Mouse (Mus musculus) ovary, postnatal 36 days (tissue): ENCODE data around the gene Siglece.
"Not testable (repeated sequence)": the region's sequence is repeated elsewhere in the genome, so short reads cannot be mapped to it uniquely, and the experiment has no call there.

Experiments
- DNase-seq: peaks from one replicate; pipeline ENCODE4 v3.0.0; 2022; ENCODE audit warnings: low spot score, mixed read lengths

Siglece gene

DNA sequence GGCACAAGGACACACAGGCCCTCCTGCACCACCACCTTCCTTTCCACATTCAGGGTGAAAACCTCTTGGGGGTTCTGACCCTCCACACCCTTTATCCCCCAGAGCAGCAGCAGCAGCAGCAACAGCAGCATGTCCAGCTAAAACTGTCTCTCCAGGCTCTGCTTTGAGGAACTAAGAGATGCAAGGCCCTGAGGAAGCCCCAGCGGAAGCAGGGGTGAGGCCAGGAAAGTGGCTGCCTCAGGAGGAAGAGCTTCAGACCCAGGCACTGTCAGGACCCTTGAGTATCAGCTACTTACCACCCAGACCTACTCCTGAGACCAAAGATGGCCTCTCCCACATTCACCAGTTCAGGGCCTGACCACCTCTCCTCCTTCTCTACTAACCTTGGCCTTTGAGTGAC, at the start of gene Siglece:
Gene Siglece, minus strand, starts transcription at position 160 of the 400 bp plus-strand sequence.
- no peak for DNase-seq

DNA sequence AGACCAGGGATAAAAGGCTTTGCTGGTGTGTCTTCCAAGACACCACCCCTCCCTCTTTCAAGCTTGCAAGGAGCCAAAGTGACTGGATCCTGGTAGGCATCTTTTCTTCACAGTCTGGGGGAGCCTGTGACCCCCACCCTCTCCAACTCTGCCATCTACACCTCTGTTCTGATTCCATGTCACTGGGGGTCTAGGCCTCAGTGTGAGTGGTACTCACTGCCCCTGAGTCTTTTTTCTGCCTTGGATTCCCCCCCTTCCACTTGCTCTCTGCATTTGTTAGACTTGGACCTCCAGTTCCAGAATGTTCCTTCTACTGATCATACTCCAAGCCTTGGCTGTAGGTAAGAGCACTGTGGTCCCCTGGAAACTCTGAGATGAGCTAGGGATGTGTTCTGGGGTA, 30.2 kb upstream of the Siglece start, which contains the start of gene Klk14:
Gene Klk14, plus strand, starts transcription at position 301 of the 400 bp plus-strand sequence.
- DNase-seq, result no peak

DNA sequence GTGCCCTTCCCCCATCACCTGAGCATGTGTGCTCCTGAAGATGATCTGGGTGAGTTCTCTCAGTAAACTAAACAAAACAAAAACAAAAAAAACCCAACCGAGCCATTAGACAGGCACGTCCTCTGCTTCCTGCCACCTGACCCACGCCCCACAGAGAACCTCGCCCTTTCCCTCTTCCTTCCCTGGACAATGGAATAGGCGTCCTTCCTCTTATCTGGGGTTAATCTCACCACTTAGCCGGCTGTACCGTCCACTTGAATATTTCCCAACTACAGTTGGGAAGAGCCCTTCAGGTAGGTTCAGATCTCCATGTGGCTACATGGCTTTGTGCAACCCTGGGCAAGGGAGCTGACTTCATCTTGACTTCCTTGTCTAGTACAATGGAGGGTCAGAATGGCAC, 25.1 kb upstream of the Siglece start:
- DNase-seq, result no peak

- not testable (repeated sequence) for DNase-seq
These were observed 22.6 kb upstream of the Siglece start for GRCm38 (mm10) chr7:43682511-43682910.

GRCm38 (mm10) chr7:43680960-43681359, 21.0 kb upstream of the Siglece start:
- DNase-seq, result peak; percentile 49

GRCm38 (mm10) chr7:43678517-43678916, 18.6 kb upstream of the Siglece start:
- no peak for DNase-seq

- no peak for DNase-seq
These were observed 15.1 kb upstream of the Siglece start for GRCm38 (mm10) chr7:43675091-43675490.

GRCm38 (mm10) chr7:43672581-43673260, 12.8 kb upstream of the Siglece start:
- peak; percentile 25 for DNase-seq

DNA sequence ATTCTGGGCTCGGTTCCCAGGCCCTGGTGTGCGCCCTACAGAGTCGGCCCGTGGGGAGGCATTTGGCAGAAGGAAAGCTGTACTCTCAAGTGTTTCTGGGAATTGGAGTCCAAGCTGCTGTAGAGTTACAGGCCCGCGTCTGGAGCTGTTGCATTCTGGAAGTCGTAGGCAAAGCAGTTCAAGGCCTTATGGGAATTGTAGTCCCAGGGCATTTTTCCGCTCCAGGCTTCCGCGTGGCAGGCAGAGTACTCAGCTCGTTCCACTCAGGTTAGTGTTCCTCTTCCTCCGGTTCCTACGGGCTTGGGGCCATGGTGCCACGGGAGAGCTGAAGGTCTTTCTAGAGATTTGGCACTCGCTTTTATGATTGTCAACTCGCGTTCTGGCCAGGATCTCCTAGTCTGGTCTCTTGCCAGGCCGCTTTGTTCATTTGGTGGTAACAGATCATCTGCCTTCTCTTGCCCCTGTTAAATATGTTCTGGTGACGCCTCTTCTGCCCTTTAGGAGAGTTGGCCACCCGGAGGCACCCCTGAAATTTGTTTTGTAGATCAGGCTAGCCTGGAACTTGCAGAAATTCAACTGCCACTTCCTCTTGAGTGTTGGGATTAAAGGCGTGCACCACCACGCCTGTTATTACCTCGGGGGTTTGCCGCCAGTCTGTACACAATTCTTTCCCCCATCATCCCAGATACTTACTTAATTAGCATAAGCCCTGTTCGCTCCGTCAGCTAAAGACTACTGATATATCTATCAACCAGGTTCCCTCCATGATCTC, 12.0 kb upstream of the Siglece start, which contains the start of gene Ctu1:
Gene Ctu1, plus strand, starts transcription at position 208 of the 772 bp plus-strand sequence.
- DNase-seq, result peak; percentile 87

DNA sequence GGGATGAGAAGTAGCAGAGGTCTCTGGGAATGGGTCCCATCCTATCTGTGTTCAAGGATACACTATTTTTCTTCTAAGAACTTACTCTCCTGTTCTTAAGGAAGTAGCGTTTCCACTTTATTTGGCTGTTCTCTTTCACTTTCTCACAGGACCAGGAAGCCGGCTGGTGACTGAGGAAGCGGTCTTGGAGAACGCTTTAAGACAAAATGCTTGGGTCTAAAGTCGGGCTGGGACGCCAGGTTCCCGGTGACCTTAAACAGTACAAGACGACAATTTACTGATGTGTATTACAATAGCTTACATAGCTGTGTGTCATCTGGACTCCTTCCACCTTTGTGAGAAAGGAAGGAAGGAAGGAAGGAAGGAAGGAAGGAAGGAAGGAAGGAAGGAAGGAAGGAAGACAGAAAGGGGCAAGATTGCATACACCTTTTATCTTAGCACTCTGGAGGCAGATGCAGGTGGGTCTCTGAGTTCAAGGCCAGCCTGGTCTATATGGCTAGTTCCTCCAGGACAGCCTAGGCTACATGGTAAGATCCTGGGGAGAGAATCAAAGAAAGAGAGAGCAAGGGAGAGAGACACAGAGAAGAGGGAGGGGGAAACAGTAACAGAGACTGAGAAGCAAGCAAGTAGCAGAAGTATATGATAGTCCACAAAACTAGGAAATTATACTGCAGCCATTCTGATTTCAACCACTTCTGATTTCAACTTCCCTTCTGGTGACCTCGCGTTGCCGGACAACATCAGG, 11.3 kb upstream of the Siglece start:
- no peak for DNase-seq

DNA sequence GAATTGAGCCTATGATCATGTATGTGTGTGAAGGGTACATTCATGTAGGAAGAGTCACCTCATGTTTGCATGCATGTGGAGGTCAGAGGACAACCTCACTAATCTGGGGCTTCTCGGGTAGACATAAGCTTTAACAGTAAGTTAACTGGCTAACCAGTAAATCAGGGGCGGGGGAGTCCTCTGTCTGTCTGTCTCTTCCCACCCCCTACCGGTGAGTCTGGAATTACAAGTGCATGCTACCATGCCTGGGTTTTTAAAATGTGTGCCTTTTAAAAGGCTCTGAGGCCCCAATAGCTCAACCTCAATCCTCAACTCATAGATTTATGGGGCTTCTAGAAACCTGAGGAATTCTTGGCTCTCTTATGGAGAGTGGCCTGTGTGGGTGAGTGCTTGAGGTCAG, 8.6 kb upstream of the Siglece start:
- no peak for DNase-seq

- DNase-seq, result not testable (repeated sequence)
These were observed 7.3 kb upstream of the Siglece start for GRCm38 (mm10) chr7:43667221-43667620.

- DNase-seq, result no peak
These were observed 2.8 kb upstream of the Siglece start for GRCm38 (mm10) chr7:43662804-43663203.

DNA sequence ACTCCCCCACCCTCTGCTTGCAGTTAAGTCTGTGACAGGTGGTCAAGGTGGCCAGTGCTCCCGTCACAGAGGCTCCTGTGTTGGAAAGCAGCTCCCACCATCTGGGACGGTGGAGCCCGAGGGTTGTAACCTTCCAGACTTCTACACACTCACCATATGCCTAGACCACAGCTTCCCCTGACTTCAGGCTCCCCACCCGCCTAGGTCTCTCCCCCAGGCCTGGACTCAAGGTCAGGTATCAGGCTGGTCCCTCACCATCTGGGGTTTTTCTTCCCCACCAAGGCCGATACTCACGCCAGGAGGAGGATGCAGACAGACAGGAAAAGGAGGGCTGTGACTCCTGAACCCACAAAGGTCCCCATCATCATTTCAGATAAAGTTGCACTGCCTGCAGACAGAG, 3.7 kb downstream of the Siglece start:
- no peak for DNase-seq

- DNase-seq, result no peak
These were observed 5.4 kb downstream of the Siglece start for GRCm38 (mm10) chr7:43654519-43654918.

- no peak for DNase-seq
These were observed 7.3 kb downstream of the Siglece start for GRCm38 (mm10) chr7:43652683-43653082.

- DNase-seq, result no peak
These were observed 16.8 kb downstream of the Siglece start for GRCm38 (mm10) chr7:43643046-43643652.

DNA sequence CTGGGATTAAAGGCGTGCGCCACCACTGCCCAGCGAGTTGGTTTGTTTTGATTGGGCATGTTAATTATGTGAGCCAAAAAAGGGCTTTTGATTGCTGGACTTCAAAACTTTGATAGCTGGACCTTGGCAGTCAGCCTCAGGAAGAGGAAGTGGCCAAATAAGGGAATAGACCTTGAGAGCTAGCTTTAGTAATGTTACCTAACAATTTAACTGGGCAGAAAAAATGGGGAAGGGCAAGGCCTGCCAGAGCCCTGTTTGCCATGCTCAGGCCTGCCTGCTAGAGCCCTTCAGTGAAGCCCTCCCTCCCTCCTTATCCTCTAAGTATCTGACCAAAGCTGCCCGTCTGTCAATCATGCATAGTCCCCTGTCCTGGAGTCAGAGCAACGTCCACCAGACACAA, 17.4 kb downstream of the Siglece start:
- DNase-seq, result no peak

GRCm38 (mm10) chr7:43637118-43637517, 22.8 kb downstream of the Siglece start:
- DNase-seq, result no peak

GRCm38 (mm10) chr7:43636194-43636593, 23.8 kb downstream of the Siglece start:
- no peak for DNase-seq

DNA sequence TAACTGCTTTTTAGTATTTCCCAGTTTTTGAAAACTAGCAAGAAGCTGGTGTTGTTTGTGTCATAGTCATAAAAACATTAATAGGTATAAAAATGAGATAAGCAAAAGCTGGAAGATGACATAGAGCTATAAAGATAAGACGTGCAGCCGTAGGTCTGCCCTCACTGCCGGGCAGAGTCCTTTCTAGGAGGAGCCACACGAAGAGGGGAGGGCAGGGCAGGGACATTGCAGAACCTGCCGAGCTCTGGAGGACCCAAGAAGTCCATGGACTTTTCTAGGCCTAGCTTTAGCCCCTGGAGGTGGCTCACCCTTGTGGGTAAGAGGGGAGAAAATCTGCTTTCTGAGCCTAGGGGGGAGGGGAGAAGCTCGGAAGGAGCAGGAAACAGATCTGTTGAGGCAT, 25.5 kb downstream of the Siglece start, which contains the start of gene Ceacam18:
Gene Ceacam18, plus strand, starts transcription at position 208 of the 400 bp plus-strand sequence.
- DNase-seq, result no peak

GRCm38 (mm10) chr7:43633940-43634339, 26.0 kb downstream of the Siglece start:
- DNase-seq, result no peak
